Mouse (Mus musculus) frontal cortex, adult (tissue): Measurements from ENCODE around the gene Cbs.
A peak's percentile ranks its signal among the peaks of the same experiment; 100 is the strongest.
"Not testable (repeated sequence)": the region's sequence is repeated elsewhere in the genome, so short reads cannot be mapped to it uniquely, and the experiment has no call there.

Experiments used
- ATAC-seq: cut with Nextera tagmentation; 2 replicates; pipeline ENCODE4 v1.9.2; 2017; ENCODE audit warnings: mild to moderate bottlenecking, moderate library complexity, mixed read lengths; ENCODE audit not compliant: low TSS enrichment

The Cbs gene

DNA sequence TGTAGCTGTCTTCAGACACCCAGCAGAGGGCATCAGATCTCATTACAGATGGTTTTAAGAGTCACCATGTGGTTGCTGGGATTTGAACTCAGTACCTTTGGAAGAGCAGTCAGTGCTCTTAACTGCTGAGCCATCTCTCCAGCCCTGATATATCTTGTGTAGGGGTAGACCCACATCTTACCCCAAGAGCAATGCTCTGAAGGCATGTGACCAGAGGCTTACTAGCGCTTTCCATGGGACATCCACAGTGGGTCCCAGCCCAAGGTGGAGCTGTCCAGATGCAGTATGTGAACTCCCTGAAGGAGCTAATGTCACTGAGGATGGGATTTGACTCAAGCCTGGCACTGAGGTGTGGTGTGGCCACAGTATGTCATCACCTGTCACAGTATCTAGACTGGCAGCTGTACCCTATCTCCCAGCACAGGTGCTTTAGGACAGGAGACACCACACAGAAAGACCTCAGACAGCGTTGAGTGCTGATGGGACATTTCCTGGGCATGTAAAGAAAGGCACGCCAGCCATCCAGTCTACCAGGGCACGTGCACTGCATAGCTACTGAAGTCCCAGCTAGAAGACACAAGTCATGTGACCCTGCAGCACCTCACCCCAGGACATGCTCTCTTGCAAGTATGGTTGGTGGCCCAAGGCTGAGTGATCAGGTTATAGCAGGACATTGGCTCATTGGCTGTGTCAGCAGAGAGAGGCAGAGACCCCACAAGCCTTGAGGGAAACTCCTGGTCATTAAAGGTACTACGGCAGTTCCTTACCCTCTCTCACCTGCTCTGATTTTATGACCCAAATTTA, 9.4 kb upstream of the Cbs start:
- ATAC-seq: no peak

DNA sequence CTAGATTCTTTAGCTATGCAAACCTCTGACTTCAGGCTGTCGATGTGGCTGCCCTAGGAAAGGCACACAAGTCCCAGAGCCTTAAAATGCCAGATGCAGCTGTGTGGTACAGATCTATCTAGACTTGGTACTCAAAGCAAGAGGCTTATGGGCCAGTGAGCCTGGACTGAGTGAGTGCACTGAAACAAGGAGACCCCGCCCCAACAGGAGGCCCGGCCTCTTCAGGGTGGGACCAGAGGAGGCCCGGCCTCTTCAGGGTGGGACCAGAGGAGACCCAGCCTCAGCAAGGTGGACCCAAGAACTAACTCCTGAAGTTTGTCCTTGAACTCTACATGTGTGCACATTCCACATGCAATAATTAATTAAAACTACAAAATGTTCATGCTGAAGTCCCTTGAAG, 5.9 kb upstream of the Cbs start:
- ATAC-seq: no peak

DNA sequence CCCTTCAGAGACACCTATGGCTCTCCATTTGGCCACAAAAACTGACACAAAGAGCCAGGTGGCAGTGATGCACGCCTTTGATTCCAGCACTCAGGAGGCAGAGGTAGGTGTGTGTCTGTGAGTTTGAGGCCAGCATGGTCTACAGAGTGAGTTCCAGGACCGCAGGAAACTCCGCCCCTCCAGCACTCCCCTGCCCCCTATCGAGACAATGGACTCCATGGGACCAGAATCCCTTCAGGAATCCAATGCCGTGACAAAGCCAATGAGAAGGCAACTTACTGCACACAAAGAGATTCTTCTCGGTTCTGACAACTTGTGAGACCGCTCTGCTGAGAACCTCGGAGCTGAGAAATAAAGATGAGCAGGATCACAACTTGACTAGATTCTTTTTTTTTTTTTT, 5.3 kb upstream of the Cbs start:
- no peak for ATAC-seq

DNA sequence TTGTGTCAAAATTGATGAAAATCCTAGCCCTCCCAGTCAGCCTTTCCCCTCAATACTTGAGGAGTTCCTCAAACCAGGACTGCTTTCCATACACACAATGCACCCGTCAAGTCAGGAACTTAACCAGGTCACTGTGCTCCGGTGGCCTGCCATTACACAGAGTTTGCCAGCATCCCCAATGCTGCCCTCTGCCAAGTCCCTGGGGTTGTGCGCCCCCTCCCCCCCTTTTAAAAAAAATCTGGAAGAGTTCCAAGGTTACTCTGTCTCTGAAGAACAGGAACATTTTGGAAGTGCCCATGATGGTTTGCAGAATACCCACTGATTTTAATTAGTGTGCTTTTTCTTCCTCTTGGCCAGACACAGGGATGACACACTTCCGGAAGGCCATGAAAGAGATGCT, 2.6 kb upstream of the Cbs start:
- ATAC-seq: no peak

DNA sequence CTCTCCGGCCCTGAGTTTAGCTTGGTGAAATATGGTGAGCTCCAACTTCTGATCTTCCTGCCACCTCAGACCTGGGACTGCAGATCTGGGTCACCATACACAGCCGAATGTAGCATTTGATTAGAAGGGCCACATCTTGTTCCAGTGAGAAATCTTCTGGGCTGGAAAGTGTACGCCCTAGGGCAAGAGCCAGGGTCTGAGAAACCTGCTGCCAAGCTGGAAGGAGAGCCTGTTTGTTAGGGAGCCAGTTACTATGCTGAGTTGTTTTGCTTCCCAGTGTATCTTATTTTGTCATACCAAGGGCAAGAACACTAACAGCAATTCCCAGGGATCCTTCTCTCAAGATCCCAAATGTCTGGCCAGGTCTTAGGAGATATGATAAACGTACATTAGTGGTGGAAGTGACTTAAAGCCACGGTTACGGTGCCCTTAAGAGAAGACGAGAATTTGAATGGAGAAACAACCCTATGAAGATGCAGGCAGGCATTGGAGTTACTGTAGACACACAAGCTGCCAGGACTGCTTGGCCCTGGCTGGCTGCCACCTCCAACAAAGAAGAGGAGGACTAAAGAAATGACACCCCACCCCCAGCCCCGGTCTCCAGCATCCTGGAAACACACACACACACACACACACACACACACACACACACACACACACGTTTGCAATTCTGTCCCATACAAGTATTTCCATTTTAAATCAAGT, 980 bp upstream of the Cbs start:
- 0 out of 2 replicates have a peak, but pooled peaks have one; percentile 48 for ATAC-seq

DNA sequence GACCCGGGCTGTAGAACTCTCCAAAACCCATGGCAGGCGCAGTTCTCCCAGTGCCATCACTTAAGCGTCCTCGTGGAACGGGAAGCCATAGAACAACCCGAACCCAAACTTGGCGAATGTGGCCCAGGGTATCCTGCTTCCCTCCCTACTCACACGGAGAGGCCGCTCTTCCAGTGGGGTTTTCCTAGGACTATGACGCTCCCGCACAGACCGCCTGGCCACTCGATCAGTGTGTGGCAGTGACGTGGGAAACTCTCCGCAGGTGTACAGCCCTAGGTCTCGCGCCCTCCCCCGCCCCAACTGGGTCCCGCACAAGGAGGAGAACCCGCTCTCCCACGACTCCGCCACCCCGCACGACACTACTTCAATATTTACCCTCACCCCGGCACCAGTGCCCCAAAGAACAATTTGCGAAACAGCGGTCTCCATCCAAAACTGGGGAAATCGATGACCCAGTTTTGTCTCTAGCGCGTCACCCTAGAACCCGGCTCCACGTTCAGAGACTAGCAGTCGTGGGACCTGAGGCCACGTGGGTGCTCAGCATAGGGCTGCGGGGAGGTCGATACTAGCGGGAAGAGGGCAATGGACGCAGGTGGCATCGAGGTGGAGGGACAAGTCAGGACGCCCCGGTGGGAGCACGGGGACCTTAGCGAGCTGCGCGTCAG, 629 bp downstream of the Cbs start:
- ATAC-seq: no peak

DNA sequence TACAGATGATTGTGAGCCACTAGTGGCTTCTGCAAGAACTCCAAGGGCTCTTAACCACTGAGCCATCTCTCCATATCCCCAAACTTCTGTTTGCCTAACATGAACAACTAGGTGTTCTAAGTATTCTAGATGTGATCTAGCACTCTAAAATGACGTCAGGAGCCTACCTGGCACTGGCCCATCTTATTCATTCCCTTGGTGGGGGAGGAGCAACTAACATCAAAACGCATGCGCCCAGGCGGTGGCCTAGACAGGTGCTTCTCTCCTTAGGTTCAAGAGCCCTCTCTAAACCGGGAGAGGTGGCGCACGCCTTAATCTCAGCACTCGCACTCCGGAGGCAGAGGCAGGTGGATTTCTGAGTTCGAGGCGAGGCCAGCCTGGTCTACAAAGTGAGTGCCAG, 1.3 kb downstream of the Cbs start:
- ATAC-seq: no peak

DNA sequence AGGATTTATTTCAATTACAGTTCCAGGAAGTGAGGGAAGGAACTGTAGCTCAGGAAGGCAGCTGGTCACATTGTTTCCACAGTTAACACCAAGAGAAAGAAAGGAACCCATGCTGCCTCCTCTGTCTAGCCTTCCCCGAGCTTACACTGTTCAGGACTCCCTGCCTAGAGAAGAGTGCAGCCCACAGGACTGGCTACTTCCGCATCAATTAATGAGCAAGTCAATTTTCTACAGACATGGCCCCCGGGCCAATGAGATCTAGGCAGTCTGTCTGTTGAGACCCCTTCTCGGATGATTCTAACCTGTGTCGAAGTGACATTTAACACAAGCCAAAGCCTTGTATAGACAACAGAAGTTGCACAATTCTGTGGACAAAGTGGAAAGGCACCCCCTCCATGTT, 2.1 kb downstream of the Cbs start:
- no peak for ATAC-seq

DNA sequence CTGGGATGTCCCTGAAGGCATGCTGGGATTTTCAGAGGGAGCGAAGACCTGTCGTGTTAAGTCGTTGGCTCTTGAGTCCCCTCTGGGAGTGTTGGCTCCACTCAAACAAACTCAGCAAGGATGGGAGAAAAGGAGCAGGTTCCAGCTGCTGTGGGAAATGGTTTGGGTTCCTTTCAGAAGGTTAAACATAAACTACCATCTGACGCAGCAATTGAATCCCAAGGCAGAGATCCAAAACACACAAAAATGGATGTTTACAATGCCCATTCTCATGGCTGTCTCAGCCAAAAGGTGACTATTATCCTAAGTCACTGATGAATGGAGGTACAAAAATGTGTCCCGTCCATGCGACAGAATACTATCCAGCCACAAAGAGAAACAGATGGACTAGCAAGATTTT, 4.0 kb downstream of the Cbs start:
- no peak for ATAC-seq

DNA sequence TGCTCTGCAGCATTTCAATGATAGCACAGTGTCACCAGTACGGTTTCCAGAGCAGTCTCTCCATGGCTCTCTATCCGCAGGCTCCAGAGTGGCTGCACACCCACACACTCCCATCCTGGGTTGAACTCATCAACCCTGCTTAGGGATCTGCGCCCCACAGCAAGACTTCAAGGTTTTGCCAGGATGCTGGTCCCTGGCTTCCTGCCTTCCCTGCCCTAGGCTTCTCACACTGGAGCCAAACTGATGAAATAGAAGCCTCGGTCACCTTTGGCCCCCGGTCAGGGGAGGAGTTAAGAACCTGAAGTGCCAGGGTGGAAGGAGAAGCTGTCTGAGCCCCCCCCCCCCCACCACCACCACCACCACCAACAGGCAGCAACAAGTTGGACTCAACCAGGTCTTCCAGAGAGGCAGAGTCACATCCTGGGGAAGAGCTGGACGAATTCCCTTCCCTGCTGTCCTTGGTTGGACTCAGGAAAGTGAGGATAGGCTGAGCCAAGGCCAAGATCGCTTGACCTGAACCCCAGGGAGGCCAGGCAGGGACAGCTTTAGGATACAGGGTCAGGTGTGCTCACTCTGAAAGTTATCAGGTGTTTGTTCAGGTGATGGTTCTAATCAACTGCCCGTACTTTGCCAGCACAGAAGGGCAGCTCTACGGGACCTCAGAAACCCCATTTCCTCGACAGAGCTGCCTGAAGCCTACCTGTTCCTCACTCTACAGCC, 5.8 kb downstream of the Cbs start:
- ATAC-seq: no peak

DNA sequence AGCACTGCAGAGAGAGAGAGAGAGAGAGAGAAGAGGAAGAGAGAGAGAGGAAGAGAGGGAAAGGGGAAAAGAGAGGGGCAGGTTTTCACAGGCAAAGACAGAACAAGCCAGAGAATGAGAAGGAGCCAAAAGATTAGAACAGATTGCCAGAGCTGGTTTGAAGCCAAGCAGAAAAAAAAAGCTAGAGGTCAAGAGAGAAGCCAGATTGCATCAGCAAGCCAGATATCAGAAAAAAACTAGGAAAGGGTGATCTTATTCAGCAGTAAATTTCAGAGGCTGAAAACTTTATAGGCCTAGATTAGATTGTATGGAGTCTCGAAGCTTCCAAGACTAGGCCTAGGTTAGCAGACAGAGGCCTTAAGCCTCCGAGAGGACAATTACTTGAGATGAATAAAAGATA, 9.1 kb downstream of the Cbs start:
- no peak for ATAC-seq

DNA sequence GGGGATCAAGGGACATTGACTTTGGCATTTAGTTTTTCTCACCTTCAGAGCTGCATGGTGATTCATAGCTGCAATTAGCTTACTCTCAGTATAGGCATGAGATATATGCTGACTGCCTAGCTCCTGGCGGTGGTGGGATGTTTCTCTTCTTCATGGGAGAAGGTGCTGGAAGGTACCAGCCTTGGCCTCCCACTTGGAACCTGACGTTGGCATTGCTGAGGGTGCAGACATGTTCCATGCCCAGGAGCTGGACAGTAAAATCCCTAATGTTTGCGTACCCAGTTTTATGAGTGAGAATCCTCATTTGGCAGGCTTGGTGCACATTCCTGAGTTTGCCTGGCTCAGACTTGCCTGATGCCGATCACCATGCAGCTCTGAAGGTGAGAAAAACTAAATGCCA, 13.9 kb downstream of the Cbs start:
- ATAC-seq: no peak

DNA sequence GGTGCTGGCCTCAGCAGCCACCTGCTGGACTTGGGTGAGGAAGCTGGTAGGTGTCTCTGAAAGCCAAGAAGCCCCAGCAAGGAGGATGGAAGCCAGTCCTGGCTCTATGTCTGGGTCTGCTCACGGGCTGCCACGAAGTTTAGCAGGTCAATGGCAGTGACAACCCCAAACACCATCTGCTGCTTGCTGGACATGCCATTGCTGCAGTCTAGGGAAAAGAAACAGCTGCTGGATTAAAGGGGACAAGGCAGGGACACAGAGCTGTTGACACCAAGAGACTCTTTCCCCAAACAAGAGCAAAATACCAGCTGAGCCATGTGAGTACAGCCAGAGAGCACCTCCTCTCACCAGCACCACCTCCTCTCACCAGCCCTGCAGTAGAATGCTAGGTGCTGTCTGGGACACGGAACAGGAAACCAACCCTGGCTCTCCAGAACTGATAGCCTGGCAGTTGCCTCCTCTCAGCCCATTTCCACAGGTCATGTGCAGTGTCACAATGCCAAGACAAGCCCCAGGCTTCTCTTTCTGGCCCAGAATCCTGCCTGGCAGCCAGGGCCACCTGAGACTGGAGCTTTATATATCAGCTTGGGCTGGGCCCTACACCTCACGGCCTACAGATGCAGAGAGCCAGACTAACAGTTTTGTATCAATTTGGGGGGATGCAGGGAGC, 23.8 kb downstream of the Cbs start:
- no peak for ATAC-seq

DNA sequence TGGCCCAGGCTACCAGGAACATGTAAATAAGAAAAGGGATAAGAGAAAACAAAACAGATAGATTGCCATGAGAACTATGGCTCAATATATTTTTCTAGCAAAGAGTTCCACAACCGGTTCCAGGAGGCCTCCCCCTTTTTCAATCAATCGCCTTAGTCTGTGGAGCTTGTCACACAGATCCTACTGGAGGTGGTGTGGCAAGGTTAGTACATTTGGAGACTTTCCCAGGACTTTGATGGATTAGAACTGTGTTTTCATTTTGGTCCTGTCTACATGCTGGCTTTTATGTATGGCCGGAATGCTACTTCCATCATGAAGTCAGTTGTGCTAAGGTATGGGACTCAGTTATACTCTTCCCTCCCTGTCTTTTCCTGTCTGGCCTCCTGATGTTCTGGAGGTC, 27.1 kb downstream of the Cbs start:
- no peak for ATAC-seq

DNA sequence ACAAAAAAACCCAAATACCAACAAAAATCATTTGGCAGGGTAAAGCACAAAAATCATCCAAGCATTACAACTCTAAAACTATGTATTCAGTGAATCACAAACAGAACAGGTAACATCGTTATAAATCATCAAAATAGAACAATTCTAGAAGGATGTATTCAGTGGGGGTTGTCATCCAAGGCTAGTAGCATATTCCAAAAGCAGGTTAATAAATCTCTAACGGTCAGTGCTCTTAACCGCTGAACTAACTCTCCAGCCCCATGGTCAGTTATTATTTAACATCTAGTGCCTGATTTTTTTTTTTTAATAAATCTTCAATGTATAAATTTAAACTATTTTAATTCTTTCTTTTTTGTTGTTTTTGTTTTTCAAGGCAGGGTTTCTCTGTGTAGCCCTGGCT, 27.9 kb downstream of the Cbs start:
- not testable (repeated sequence) for ATAC-seq

DNA sequence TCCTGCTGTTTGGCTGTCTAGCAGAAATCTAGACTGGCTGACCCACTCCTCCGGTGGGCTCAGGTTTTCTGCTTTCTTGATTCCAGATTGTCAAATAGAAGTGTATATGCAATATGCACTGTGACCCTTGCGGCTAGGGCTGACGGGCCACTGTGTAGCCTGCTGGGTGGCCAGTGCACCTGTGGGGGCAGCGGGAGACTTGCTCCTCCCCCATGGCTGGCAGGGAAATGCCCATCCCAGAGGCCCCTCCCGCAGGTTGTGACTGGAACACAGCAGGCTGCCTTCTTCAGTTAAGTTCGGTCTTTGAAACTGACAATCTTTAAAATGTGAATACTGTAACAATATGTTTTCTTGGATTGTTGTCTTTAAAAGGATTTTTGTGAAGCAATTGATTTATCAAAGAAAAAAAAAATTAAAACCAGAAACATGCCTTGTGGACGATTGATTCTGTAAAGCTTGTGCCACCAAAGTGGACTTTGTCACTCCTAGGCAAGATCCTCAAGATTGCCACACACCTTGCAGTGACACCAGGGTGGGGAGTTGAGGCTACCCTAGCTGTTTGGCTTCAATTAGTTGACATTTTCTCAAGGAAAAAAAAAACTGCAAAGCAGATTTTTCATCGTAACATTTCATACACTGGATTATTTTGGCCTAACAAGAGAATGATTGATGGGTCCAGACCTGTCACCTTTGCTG, 29.6 kb downstream of the Cbs start:
- no peak for ATAC-seq

DNA sequence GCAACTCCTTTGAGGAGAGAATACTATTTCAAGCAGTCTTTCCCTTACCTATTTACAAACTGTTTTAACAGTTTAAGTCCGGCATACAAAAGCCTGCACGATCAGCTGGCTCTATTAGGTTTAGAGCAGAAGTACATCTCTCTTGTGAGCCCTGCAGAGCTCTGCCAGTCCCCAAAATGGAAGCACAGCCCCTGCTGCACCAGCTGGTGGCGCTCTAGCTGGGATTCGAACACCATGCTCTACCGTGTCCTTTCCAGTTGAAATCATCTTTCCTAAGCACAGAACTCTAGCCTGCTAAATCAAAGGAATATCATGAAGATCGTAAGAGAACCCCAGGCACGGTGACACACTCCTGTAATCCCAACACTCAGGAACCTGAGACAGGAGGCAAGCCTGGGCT, 30.6 kb downstream of the Cbs start:
- no peak for ATAC-seq

DNA sequence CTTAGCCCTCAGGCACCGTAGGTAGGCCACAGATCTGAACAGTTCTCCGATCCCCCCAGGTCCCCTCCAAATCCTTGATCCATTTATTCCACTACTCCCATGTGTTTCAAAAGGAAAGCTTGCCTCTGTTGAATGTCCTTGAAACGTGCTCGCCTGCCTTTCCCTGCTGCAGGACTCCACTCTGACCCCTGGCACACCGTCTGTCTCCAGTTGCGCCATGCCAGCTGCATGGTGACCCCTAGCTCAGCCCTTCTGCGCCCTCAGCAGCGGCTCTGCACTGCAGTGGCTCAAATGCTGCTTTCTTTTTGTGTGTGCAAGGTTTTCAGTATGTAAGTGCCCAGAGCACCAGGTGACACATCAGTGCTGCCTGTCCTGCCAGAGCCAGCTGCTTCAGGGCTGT, 38.4 kb downstream of the Cbs start:
- no peak for ATAC-seq

DNA sequence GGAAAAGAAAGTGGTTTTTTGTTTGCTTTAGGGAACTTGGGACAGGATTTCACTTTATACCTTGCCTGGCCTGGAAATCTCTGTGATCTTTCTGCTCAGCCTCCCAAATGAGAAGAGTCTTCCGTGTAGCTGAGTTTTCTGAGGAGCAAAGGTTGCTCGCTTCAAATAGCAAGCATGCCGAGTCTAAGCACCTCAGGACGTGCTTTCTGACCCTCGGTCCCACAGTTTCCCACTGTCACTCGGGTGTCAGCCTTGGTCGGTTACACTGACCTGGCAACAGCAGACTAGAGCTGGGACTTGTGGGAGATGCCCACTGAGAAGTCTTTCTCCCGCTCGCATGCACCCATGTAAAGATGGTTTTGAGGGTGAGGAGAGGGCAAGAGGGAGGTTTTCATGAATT, 39.1 kb downstream of the Cbs start:
- ATAC-seq: no peak

DNA sequence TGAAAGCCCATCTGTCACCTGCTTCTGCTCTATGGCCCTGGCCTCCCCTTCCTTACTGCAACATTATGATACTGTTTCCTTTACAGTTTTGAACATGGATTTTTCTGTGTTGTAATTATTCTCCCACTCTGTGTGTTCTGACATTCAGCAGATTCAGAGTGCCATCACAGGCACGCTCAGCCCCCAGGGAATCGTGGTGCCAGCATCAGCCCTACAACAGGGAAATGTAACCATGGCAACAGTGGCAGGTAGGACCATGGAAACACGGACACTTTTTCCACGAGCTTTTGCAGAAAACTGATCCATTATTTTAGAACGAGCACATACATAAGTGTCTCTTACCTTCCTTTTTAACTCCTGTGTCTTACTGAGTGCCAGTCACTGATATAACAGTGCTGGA, 42.0 kb downstream of the Cbs start:
- ATAC-seq: no peak

DNA sequence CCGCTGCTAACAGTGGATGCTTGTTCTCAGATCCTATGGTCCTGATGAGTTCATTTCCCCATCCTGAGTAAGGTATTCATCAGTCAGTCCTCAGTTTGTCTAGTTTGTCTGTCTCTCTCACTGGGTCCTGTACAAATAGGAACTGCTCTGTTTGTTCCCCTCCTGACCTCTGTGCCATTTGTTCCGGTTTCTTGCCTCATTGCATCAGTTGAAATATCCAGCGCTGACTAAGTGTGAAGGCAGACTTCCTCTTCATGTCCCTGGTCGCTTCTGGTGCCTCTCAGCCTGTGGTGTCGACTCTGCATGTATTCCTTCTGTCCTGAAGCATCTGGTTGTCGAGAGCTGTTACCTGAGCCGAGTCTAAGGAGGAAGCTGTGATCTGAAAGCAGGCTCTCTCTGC, 42.4 kb downstream of the Cbs start:
- no peak for ATAC-seq
